Mouse (Mus musculus) MEL (cell line): Measurements from ENCODE around the gene Ptbp1. TPM values are rescaled to one million over a fixed set of nuclear protein-coding genes. Genes with fewer than 3 reads are reported as not detected.

ENCODE experiments used
- DNase-seq: peaks from one replicate; pipeline ENCODE4 v3.0.0; 2011; ENCODE audit warnings: low read depth, low spot score
- H3K27ac ChIP-seq: 2 replicates; pipeline ENCODE4 v1.5.1; 2012; ENCODE audit warnings: low read depth, mild to moderate bottlenecking, control low read depth, low read length, moderate library complexity; ENCODE audit not compliant: control insufficient read depth
- H3K27me3 ChIP-seq, 2 experiments: fragments of 150-350 bp in 1 of 2; sonication (generic) in 1 of 2; 2 replicates each; pipeline ENCODE4 v1.6.1; 2012; ENCODE audit warnings: low read length in 2 of 2, mild to moderate bottlenecking in 2 of 2, improper control_type of control experiment in 1 of 2, moderate library complexity in 1 of 2; ENCODE audit not compliant: insufficient read depth in 2 of 2, control insufficient read depth in 1 of 2
- H3K36me3 ChIP-seq, 2 experiments: 2 replicates each; pipeline ENCODE4 v1.6.1; 2012 to 2014; ENCODE audit warnings: low read length in 2 of 2, improper control_type of control experiment in 1 of 2, inconsistent platforms in 1 of 2, mild to moderate bottlenecking in 1 of 2; ENCODE audit not compliant: insufficient read depth in 2 of 2, control insufficient read depth in 1 of 2
- H3K4me1 ChIP-seq, 2 experiments: fragments of 150-350 bp in 1 of 2; sonication (generic) in 1 of 2; 2 replicates each; pipeline ENCODE4 v1.6.1; 2012; ENCODE audit warnings: low read length in 2 of 2, improper control_type of control experiment in 1 of 2, mild to moderate bottlenecking in 1 of 2; ENCODE audit not compliant: insufficient read depth in 2 of 2, control insufficient read depth in 1 of 2
- H3K4me3 ChIP-seq, 2 experiments: fragments of 150-350 bp in 1 of 2; sonication (generic) in 1 of 2; 2 replicates each; pipeline ENCODE4 v1.5.1; 2012; ENCODE audit warnings: low read depth in 2 of 2, low read length in 2 of 2, mild to moderate bottlenecking in 2 of 2, moderate library complexity in 2 of 2, control low read depth in 1 of 2, improper control_type of control experiment in 1 of 2; ENCODE audit not compliant: control insufficient read depth in 1 of 2, insufficient read depth in 1 of 2
- H3K79me2 ChIP-seq: 2 replicates; pipeline ENCODE4 v1.6.1; 2012; ENCODE audit warnings: mild to moderate bottlenecking, low read length, moderate library complexity; ENCODE audit not compliant: control insufficient read depth, poor library complexity, insufficient read depth
- H3K9ac ChIP-seq: 2 replicates; pipeline ENCODE4 v1.6.1; 2012; ENCODE audit warnings: low read depth, mild to moderate bottlenecking, control low read depth, low read length, moderate library complexity; ENCODE audit not compliant: control insufficient read depth, poor library complexity, severe bottlenecking
- H3K9me3 ChIP-seq: fragments of 150-350 bp; sonication (generic); replicated peaks from 2 replicates; pipeline ENCODE4 v1.6.1; 2012; ENCODE audit warnings: mild to moderate bottlenecking, low read length, improper control_type of control experiment, moderate library complexity; ENCODE audit not compliant: insufficient read depth
- BHLHE40 ChIP-seq: IDR thresholded peaks from 2 replicates; pipeline ENCODE4 v1.6.1; 2012; ENCODE audit warnings: low read depth, mild to moderate bottlenecking, inconsistent platforms, low read length, improper control_type of control experiment, borderline replicate concordance
- CHD1 ChIP-seq: IDR thresholded peaks from 2 replicates; pipeline ENCODE4 v1.6.1; 2012; ENCODE audit warnings: low read depth, mild to moderate bottlenecking, inconsistent platforms, low read length, improper control_type of control experiment
- CHD2 ChIP-seq: IDR thresholded peaks from 2 replicates; pipeline ENCODE4 v1.6.1; 2011; ENCODE audit warnings: low read length, improper control_type of control experiment
- CTCF ChIP-seq, 3 experiments: IDR thresholded peaks in 2 of 3; conservative IDR thresholded peaks in 1 of 3; 2 replicates each; pipeline ENCODE4 v1.5.1; 2011 to 2012; ENCODE audit warnings: low read length in 3 of 3, low read depth in 2 of 3, mild to moderate bottlenecking in 2 of 3, improper control_type of control experiment in 1 of 3, inconsistent platforms in 1 of 3, mixed read lengths in 1 of 3, moderate library complexity in 1 of 3; ENCODE audit not compliant: control insufficient read depth in 1 of 3, insufficient read depth in 1 of 3, poor library complexity in 1 of 3, severe bottlenecking in 1 of 3
- E2F4 ChIP-seq: IDR thresholded peaks from 2 replicates; pipeline ENCODE4 v1.6.1; 2011; ENCODE audit warnings: low read depth, low read length, improper control_type of control experiment, borderline replicate concordance
- ELF1 ChIP-seq: IDR thresholded peaks from 2 replicates; pipeline ENCODE4 v1.6.1; 2014; ENCODE audit warnings: low read depth, mild to moderate bottlenecking, inconsistent platforms, low read length, improper control_type of control experiment, moderate library complexity
- ETS1 ChIP-seq: IDR thresholded peaks from 2 replicates; pipeline ENCODE4 v1.6.1; 2012; ENCODE audit warnings: low read depth, mild to moderate bottlenecking, inconsistent platforms, low read length, improper control_type of control experiment, moderate library complexity
- GABPA ChIP-seq: IDR thresholded peaks from 2 replicates; pipeline ENCODE4 v1.6.1; 2012; ENCODE audit warnings: low read depth, mild to moderate bottlenecking, inconsistent platforms, low read length, improper control_type of control experiment, moderate library complexity
- JUND ChIP-seq: IDR thresholded peaks from 2 replicates; pipeline ENCODE4 v1.6.1; 2011; ENCODE audit warnings: low read depth, mild to moderate bottlenecking, improper control_type of control experiment, low read length
- KAT2A ChIP-seq: conservative IDR thresholded peaks from 2 replicates; pipeline ENCODE4 v1.6.1; 2012; ENCODE audit warnings: low read depth, low read length, improper control_type of control experiment, inconsistent platforms
- MAFK ChIP-seq: IDR thresholded peaks from 2 replicates; pipeline ENCODE4 v1.6.1; 2011; ENCODE audit warnings: low read depth, mild to moderate bottlenecking, low read length, improper control_type of control experiment, borderline replicate concordance
- MAX ChIP-seq: IDR thresholded peaks from 2 replicates; pipeline ENCODE4 v1.6.1; 2011; ENCODE audit warnings: low read length, improper control_type of control experiment
- MAZ ChIP-seq: IDR thresholded peaks from 2 replicates; pipeline ENCODE4 v1.6.1; 2012; ENCODE audit warnings: low read depth, mild to moderate bottlenecking, inconsistent platforms, low read length, improper control_type of control experiment
- MEF2A ChIP-seq: IDR thresholded peaks from 2 replicates; pipeline ENCODE4 v1.6.1; 2014; ENCODE audit warnings: low read depth, mild to moderate bottlenecking, inconsistent platforms, low read length, improper control_type of control experiment; ENCODE audit not compliant: poor library complexity, insufficient replicate concordance, severe bottlenecking; ENCODE audit errors: extremely low read depth
- MXI1 ChIP-seq: IDR thresholded peaks from 2 replicates; pipeline ENCODE4 v1.6.1; 2011; ENCODE audit warnings: mild to moderate bottlenecking, low read depth, low read length, improper control_type of control experiment
- MYB ChIP-seq: IDR thresholded peaks from 2 replicates; pipeline ENCODE4 v1.6.1; 2011; ENCODE audit warnings: mild to moderate bottlenecking, low read depth, low read length, improper control_type of control experiment
- NELFE ChIP-seq: IDR thresholded peaks from 2 replicates; pipeline ENCODE4 v1.6.1; 2011; ENCODE audit warnings: low read depth, low read length, improper control_type of control experiment
- NRF1 ChIP-seq: IDR thresholded peaks from 2 replicates; pipeline ENCODE4 v1.6.1; 2014; ENCODE audit warnings: low read depth, mild to moderate bottlenecking, inconsistent platforms, low read length, improper control_type of control experiment, moderate library complexity; ENCODE audit not compliant: poor library complexity, insufficient read depth, severe bottlenecking
- POLR2AphosphoS2 ChIP-seq: IDR thresholded peaks from 2 replicates; pipeline ENCODE4 v1.6.1; 2011; ENCODE audit warnings: low read length, improper control_type of control experiment
- POLR2AphosphoS5 ChIP-seq: IDR thresholded peaks from 2 replicates; pipeline ENCODE4 v1.6.1; 2012; ENCODE audit warnings: low read depth, borderline replicate concordance, mild to moderate bottlenecking, inconsistent platforms, low read length, moderate library complexity, mixed read lengths
- RAD21 ChIP-seq: IDR thresholded peaks from 2 replicates; pipeline ENCODE4 v1.6.1; 2011; ENCODE audit warnings: mild to moderate bottlenecking, low read depth, low read length, improper control_type of control experiment
- RCOR1 ChIP-seq: IDR thresholded peaks from 2 replicates; pipeline ENCODE4 v1.6.1; 2012; ENCODE audit warnings: low read depth, mild to moderate bottlenecking, inconsistent platforms, low read length, improper control_type of control experiment
- SIN3A ChIP-seq: IDR thresholded peaks from 2 replicates; pipeline ENCODE4 v1.6.1; 2012; ENCODE audit warnings: low read length, improper control_type of control experiment, inconsistent platforms
- TBP ChIP-seq: IDR thresholded peaks from 2 replicates; pipeline ENCODE4 v1.8.0; 2011; ENCODE audit warnings: low read depth, low read length, improper control_type of control experiment
- TCF12 ChIP-seq: IDR thresholded peaks from 2 replicates; pipeline ENCODE4 v1.6.1; 2014; ENCODE audit warnings: low read depth, mild to moderate bottlenecking, inconsistent platforms, low read length, improper control_type of control experiment, moderate library complexity
- UBTF ChIP-seq: IDR thresholded peaks from 2 replicates; pipeline ENCODE4 v1.6.1; 2012; ENCODE audit warnings: low read depth, mild to moderate bottlenecking, inconsistent platforms, low read length, improper control_type of control experiment, moderate library complexity, borderline replicate concordance; ENCODE audit not compliant: insufficient read depth
- USF1 ChIP-seq: IDR thresholded peaks from 2 replicates; pipeline ENCODE4 v1.6.1; 2014; ENCODE audit warnings: low read depth, mild to moderate bottlenecking, inconsistent platforms, low read length, improper control_type of control experiment, moderate library complexity
- ZC3H11A ChIP-seq: IDR thresholded peaks from 2 replicates; pipeline ENCODE4 v1.6.1; 2012; ENCODE audit warnings: low read depth, mild to moderate bottlenecking, inconsistent platforms, low read length, improper control_type of control experiment
- ZKSCAN1 ChIP-seq: IDR thresholded peaks from 2 replicates; pipeline ENCODE4 v1.6.1; 2012; ENCODE audit warnings: low read depth, mild to moderate bottlenecking, inconsistent platforms, low read length, improper control_type of control experiment, moderate library complexity
- ZMIZ1 ChIP-seq: IDR thresholded peaks from 2 replicates; pipeline ENCODE4 v1.6.1; 2012; ENCODE audit warnings: low read depth, mild to moderate bottlenecking, inconsistent platforms, low read length, improper control_type of control experiment, moderate library complexity
- ZNF384 ChIP-seq: IDR thresholded peaks from 2 replicates; pipeline ENCODE4 v1.6.1; 2012; ENCODE audit warnings: low read depth, mild to moderate bottlenecking, inconsistent platforms, low read length, improper control_type of control experiment
- polyA plus RNA-seq, 2 experiments: library from polyadenylated mRNA; stranded (reverse) in 1 of 2; unstranded in 1 of 2; fragments of >175 nt in 1 of 2; fragments of >200 nt in 1 of 2; gene quantifications; 2 replicates each; pipeline versions ENCODE4 v1.2.1 to v1.2.4; 2012; ENCODE audit warnings: low replicate concordance in 2 of 2, low read depth in 1 of 2; ENCODE audit not compliant: insufficient read length in 2 of 2, insufficient read depth in 1 of 2, missing spikeins in 1 of 2
- total RNA-seq: library from RNA; depleted of rRNA; stranded (reverse); fragments of 300-350 nt; gene quantifications from 2 replicates; pipeline ENCODE4 v1.2.3, GENCODE M21; 2012

Ptbp1 gene
- total and polyA plus RNA-seq, 3 experiments, result 301 to 837 (median 329) TPM

DNA sequence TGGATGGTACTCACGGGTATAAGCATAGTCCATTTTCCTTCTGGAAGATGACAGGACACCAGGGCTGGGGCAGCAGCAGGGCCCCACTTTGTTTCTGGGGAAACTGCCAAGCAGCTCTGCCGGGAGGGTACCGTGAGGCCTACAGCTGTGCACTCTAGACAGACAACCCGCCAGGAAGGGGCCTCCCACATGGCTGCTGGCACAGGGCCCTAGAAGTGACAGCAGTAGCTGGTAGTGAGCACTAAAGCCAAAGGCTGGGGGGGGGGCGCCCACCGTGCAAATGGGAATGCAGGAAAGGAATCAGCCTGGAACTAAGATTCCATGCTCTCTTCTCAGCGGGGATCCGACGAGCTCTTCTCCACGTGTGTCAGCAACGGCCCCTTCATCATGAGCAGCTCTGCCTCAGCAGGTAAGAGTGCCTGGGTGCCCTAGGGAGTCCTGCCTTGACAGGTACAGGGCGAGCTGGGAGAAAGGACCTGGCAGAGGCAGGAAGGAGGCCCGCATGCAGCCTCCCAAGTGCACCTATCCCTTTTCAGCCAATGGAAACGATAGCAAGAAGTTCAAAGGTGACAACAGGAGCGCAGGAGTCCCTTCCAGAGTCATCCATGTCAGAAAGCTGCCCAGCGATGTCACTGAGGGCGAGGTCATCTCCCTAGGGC lies 4.3 kb downstream of the Ptbp1 start:
- Histone ChIP-seq H3K9me3 (no peaks in the 10 kb centered on the region), H3K9ac (peak overlapping the region; percentile 100; the same call in 1 of the 2 replicates), H3K4me1 (peaks cover 2 to 17% of the 10 kb centered on the region in 2 experiments; a peak in 2 of 4 replicates), H3K27me3 (no peaks in the 10 kb centered on the region), H3K79me2 (peaks cover 62% of the 10 kb centered on the region), H3K27ac (no peak overlapping the region), H3K4me3 (no peak overlapping the region), H3K36me3 (peaks cover 18 to 19% of the 10 kb centered on the region in 2 experiments)
- DNase-seq, result peak; percentile 46
- TF ChIP-seq E2F4 (no peak), GABPA (no peak), TBP (no peak), SIN3A (peak; percentile 48; the same call in 1 of the 2 replicates), ZC3H11A (no peak), NELFE (no peak), POLR2AphosphoS5 (no peak), MXI1 (peak; percentile 78), KAT2A (no peak), POLR2AphosphoS2 (peak; percentile 26; the same call in 1 of the 2 replicates), ETS1 (peak; percentile 46; the same call in 1 of the 2 replicates), ZMIZ1 (no peak), ZKSCAN1 (no peak), NRF1 (no peak), CHD1 (no peak), MAX (peak; percentile 14; the same call in 1 of the 2 replicates), MAZ (no peak), USF1 (no peak), UBTF (no peak)

DNA sequence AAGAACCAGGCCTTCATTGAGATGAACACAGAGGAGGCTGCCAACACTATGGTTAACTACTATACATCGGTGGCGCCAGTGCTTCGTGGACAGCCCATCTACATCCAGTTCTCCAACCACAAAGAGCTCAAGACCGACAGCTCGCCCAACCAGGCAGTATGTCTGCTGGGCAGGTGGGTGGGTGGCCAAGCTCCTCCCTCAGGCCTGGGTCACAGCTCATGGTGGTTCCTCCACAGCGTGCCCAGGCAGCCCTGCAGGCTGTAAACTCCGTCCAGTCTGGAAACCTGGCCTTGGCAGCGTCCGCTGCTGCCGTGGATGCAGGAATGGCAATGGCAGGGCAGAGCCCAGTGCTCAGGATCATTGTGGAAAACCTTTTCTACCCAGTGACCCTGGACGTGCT lies 4.9 kb downstream of the Ptbp1 start:
- Histone ChIP-seq H3K36me3 (peaks cover 18 to 19% of the 10 kb centered on the region in 2 experiments), H3K27ac (no peak overlapping the region), H3K4me3 (no peak overlapping the region), H3K9ac (no peak overlapping the region), H3K27me3 (no peaks in the 10 kb centered on the region), H3K9me3 (no peaks in the 10 kb centered on the region), H3K4me1 (peaks cover 2 to 17% of the 10 kb centered on the region in 2 experiments; a peak in 2 of 4 replicates), H3K79me2 (peaks cover 56% of the 10 kb centered on the region)
- TF ChIP-seq MAFK (no peak), BHLHE40 (no peak), UBTF (no peak), NRF1 (no peak), MEF2A (no peak), GABPA (no peak), ETS1 (no peak), TCF12 (no peak), MYB (no peak), ZNF384 (no peak), ELF1 (no peak), JUND (no peak), CTCF (IDR thresholded peaks at IDR 0.05 in 2 of 3, conservative IDR thresholded peaks at IDR 0.05 in 1 of 3; ENCODE audit: control insufficient read depth in 1 of 3, insufficient read depth in 1 of 3, low read depth in 2 of 3, low read length in 3 of 3, poor library complexity in 1 of 3, severe bottlenecking in 1 of 3) (no peak), CHD2 (no peak), POLR2AphosphoS2 (no peak), RCOR1 (no peak), RAD21 (no peak)
- no peak for DNase-seq
